In genomic region chr1:82432919-82433648, GRCm38 (mm10) we compare ENCODE assay signal across 7 mouse cellular contexts.
DNase-seq lines count a peak whose midpoint lies in the region; ATAC-seq and TF ChIP-seq lines count a peak whose summit lies in the region.

No protein-coding gene starts in this region.

- H3K9ac ChIP-seq in intestine, postnatal 0 days (ENCODE audit: low read depth, low read length): no peak overlapping the region
- no peak overlapping the region for H3K9ac ChIP-seq in midbrain, embryonic 15.5 days

- no peaks in the 10 kb centered on the region for H3K9me3 ChIP-seq in intestine, postnatal 0 days (ENCODE audit: control insufficient read depth)
- H3K9me3 ChIP-seq in midbrain, embryonic 15.5 days: no peaks in the 10 kb centered on the region

- 0 out of 2 replicates have a peak, but pooled peaks cover 6% of the 10 kb centered on the region for H3K4me1 ChIP-seq in intestine, postnatal 0 days (replicated peaks; ENCODE audit: control insufficient read depth, insufficient read depth, low read length)
- 0 out of 2 replicates have a peak, but pooled peaks cover 3% of the 10 kb centered on the region for H3K4me1 ChIP-seq in midbrain, embryonic 15.5 days

- no peak overlapping the region for H3K4me2 ChIP-seq in intestine, postnatal 0 days (replicated peaks; ENCODE audit: low read depth)
- no peak overlapping the region for H3K4me2 ChIP-seq in midbrain, embryonic 15.5 days

- WGBS in intestine, postnatal 0 days: 60% methylated on average over 15 of the region's 15 CpGs
- WGBS in midbrain, embryonic 15.5 days: 66% methylated on average over 15 of the region's 15 CpGs

- peak; percentile 45; the same call in 1 of the 2 replicates for ATAC-seq in intestine, postnatal 0 days
- peak; percentile 91 for ATAC-seq in midbrain, embryonic 15.5 days (replicated peaks)

- peak; percentile 96 for TF ChIP-seq CTCF in intestine, postnatal 0 days (IDR thresholded peaks at IDR 0.05; ENCODE audit: low read depth)

- no peak overlapping the region for H3K4me3 ChIP-seq in intestine, postnatal 0 days (ENCODE audit: low read depth, low read length)
- no peak overlapping the region for H3K4me3 ChIP-seq in midbrain, embryonic 15.5 days

- no peaks in the 10 kb centered on the region for H3K27me3 ChIP-seq in intestine, postnatal 0 days (replicated peaks; ENCODE audit: control insufficient read depth, insufficient read depth, low read length)
- H3K27me3 ChIP-seq in midbrain, embryonic 15.5 days (replicated peaks): no peaks in the 10 kb centered on the region

- no peaks in the 10 kb centered on the region for H3K36me3 ChIP-seq in intestine, postnatal 0 days (ENCODE audit: control insufficient read depth, insufficient read depth)
- no peaks in the 10 kb centered on the region for H3K36me3 ChIP-seq in midbrain, embryonic 15.5 days (replicated peaks)

- no peak overlapping the region for H3K27ac ChIP-seq in intestine, postnatal 0 days (ENCODE audit: low read depth, low read length)
- H3K27ac ChIP-seq in midbrain, embryonic 15.5 days: no peak overlapping the region

- intact Hi-C loops in left cerebral cortex, postnatal 14 days (cut with DNase I): loop anchor here (5.0 to 10.0 kb wide), 4 partner anchors 116 to 1116 kb away; partner anchors contain the start of genes Irs1 and Rhbdd1

- peak; percentile 28 to 48 for DNase-seq in adrenal gland, adult 18-20 months (ENCODE audit: low spot score in 2 of 2)
- DNase-seq in cerebellum, postnatal 10 days: peak; percentile 88 to 89
- peak; percentile 38 to 78 for DNase-seq in frontal cortex, postnatal 10 days (ENCODE audit: low spot score in 2 of 2)
- DNase-seq in left cerebral cortex, postnatal 14 days (ENCODE audit: low spot score in 2 of 2): peak; percentile 85 to 88
- DNase-seq in telencephalon, adult 2 months (ENCODE audit: low read depth, low spot score): peak; percentile 57

Comparison
In these comparisons a context has a peak if more than half of its experiments do, and no peak if none do; other contexts are left out.
1. DNase-seq: peak in every context shown above with its lines; median percentile 88 in cerebellum, postnatal 10 days; 86 in left cerebral cortex, postnatal 14 days; 58 in frontal cortex, postnatal 10 days; 57 in telencephalon, adult 2 months; 38 in adrenal gland, adult 18-20 months.